16 mouse cellular contexts compared by ENCODE assay signal in the genomic region with DNA sequence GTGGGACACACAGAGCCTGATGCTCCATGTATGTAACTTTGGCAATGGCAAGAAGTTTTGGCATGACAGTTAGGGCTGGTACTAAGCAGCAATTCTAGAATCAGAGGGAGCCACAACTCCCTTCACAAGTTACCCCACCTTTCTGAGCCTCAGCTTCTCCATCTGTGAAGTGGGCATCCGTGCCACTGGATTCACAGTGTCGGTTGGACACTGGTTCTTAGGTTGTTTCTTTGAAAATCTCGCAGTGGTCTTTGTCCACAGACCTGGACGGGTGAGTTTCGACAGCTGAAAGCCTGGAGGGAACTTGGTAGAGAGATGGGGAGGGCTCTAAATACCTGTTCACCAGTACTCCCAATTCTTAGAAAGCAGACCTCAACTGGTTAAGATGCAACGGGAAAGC. TPM values are rescaled to one million over a fixed set of nuclear protein-coding genes. Genes with fewer than 3 reads are reported as not detected.
DNase-seq lines count a peak whose midpoint lies in the region; ATAC-seq and TF ChIP-seq lines count a peak whose summit lies in the region.
"Had no signal": no experiment of that assay in that cellular context is flagged by ENCODE, and none has a peak within 500 bp of the region (broad histone marks: within the 10 kb centered on the region; RNA-seq: fewer than 3 reads in every experiment).

No protein-coding gene starts in this region.

- no peak for TF ChIP-seq CTCF in heart, adult 2 months (IDR thresholded peaks at IDR 0.05)
- TF ChIP-seq CTCF in intestine, postnatal 0 days (IDR thresholded peaks at IDR 0.05; ENCODE audit: low read depth), result no peak
- TF ChIP-seq CTCF in embryonic fibroblast, embryonic 13.5 days (IDR thresholded peaks at IDR 0.05; ENCODE audit: borderline replicate concordance, insufficient read depth, low read length), result no peak

- intact Hi-C loops in heart, adult 2 months (cut with DNase I), result loop anchor here (5.0 kb wide), 1 partner anchor 107 kb away; no protein-coding TSS in a partner anchor
- intact Hi-C loops in heart, postnatal 10 days (cut with DNase I), result no loop called here

- TF ChIP-seq POLR2A in heart, adult 2 months (IDR thresholded peaks at IDR 0.05; ENCODE audit: insufficient read depth, low read depth, low read length), result no peak
- TF ChIP-seq POLR2A in embryonic fibroblast, embryonic 13.5 days (IDR thresholded peaks at IDR 0.05; ENCODE audit: low read depth, low read length), result no peak

- H3K9me3 ChIP-seq in intestine, embryonic 15.5 days, result no peaks in the 10 kb centered on the region
- H3K9me3 ChIP-seq in intestine, postnatal 0 days (ENCODE audit: control insufficient read depth), result no peaks in the 10 kb centered on the region
- H3K9me3 ChIP-seq in stomach, embryonic 14.5 days (ENCODE audit: control insufficient read depth, low read depth, low read length), result no peaks in the 10 kb centered on the region
- H3K9me3 ChIP-seq: liver, embryonic 15.5 days; midbrain, embryonic 15.5 days had no signal

- DNase-seq in heart, adult 2 months, result no peak
- no peak for DNase-seq in heart, postnatal 10 days
- no peak for DNase-seq in retina, postnatal 1 day
- DNase-seq in embryo, embryonic 11 days, result no peak
- DNase-seq: cerebellum, postnatal 14 days; kidney, postnatal 10 days had no signal

- H3K79me2 ChIP-seq in heart, adult 2 months (replicated peaks; ENCODE audit: control insufficient read depth, insufficient read depth, low read length), result no peaks in the 10 kb centered on the region

- peaks cover 6% of the 10 kb centered on the region for H3K4me1 ChIP-seq in heart, adult 2 months (ENCODE audit: control insufficient read depth, insufficient read depth, low read length)
- peaks cover 2% of the 10 kb centered on the region; the same call in 1 of the 2 replicates for H3K4me1 ChIP-seq in intestine, embryonic 15.5 days (replicated peaks)
- H3K4me1 ChIP-seq in intestine, postnatal 0 days (replicated peaks; ENCODE audit: control insufficient read depth, insufficient read depth, low read length), result no peaks in the 10 kb centered on the region
- H3K4me1 ChIP-seq in embryonic fibroblast, embryonic 13.5 days (ENCODE audit: control insufficient read depth, insufficient read depth, low read length), result peaks cover 25% of the 10 kb centered on the region
- H3K4me1 ChIP-seq in stomach, embryonic 14.5 days (ENCODE audit: control insufficient read depth, insufficient read depth, low read length), result peaks cover 25% of the 10 kb centered on the region
- H3K4me1 ChIP-seq: midbrain, embryonic 15.5 days had no signal

- H3K36me3 ChIP-seq in heart, adult 2 months (ENCODE audit: control insufficient read depth, insufficient read depth, low read length), result peaks cover 21% of the 10 kb centered on the region
- H3K36me3 ChIP-seq in intestine, embryonic 15.5 days, result 0 out of 2 replicates have a peak, but pooled peaks cover 5% of the 10 kb centered on the region
- no peaks in the 10 kb centered on the region; the same call in none of the 2 replicates for H3K36me3 ChIP-seq in intestine, postnatal 0 days (ENCODE audit: control insufficient read depth, insufficient read depth)
- H3K36me3 ChIP-seq in stomach, embryonic 14.5 days (ENCODE audit: control insufficient read depth, insufficient read depth, low read length), result peaks cover 19% of the 10 kb centered on the region
- H3K36me3 ChIP-seq: midbrain, embryonic 15.5 days had no signal

- peak overlapping the region; percentile 45 for H3K27ac ChIP-seq in heart, adult 2 months
- peak overlapping the region; percentile 51; the same call in 1 of the 2 replicates for H3K27ac ChIP-seq in intestine, embryonic 15.5 days
- H3K27ac ChIP-seq in intestine, postnatal 0 days (ENCODE audit: low read depth, low read length), result no peak overlapping the region
- H3K27ac ChIP-seq in embryonic fibroblast, embryonic 13.5 days (ENCODE audit: insufficient read depth, low read length), result peak overlapping the region; percentile 98
- peak overlapping the region; percentile 39; the same call in 1 of the 2 replicates for H3K27ac ChIP-seq in stomach, embryonic 14.5 days (ENCODE audit: low read length)
- H3K27ac ChIP-seq: left cerebral cortex, adult 2 months; liver, embryonic 15.5 days; midbrain, embryonic 15.5 days had no signal

- no peaks in the 10 kb centered on the region for H3K27me3 ChIP-seq in heart, adult 2 months (ENCODE audit: control insufficient read depth, insufficient read depth, low read length)
- no peaks in the 10 kb centered on the region for H3K27me3 ChIP-seq in intestine, embryonic 15.5 days (replicated peaks)
- no peaks in the 10 kb centered on the region for H3K27me3 ChIP-seq in intestine, postnatal 0 days (replicated peaks; ENCODE audit: control insufficient read depth, insufficient read depth, low read length)
- H3K27me3 ChIP-seq in stomach, embryonic 14.5 days (ENCODE audit: control insufficient read depth, insufficient read depth, low read length), result no peaks in the 10 kb centered on the region
- H3K27me3 ChIP-seq: liver, embryonic 15.5 days; midbrain, embryonic 15.5 days had no signal

- WGBS in heart, adult 2 months, result 92% methylated on average over 6 of the region's 6 CpGs
- WGBS in intestine, embryonic 15.5 days, result 88% methylated on average over 6 of the region's 6 CpGs
- 91% methylated on average over 6 of the region's 6 CpGs for WGBS in intestine, postnatal 0 days
- 90% methylated on average over 6 of the region's 6 CpGs for WGBS in stomach, embryonic 14.5 days

- no peak overlapping the region for H3K4me3 ChIP-seq in heart, adult 2 months
- H3K4me3 ChIP-seq in intestine, embryonic 15.5 days (replicated peaks), result no peak overlapping the region
- no peak overlapping the region for H3K4me3 ChIP-seq in intestine, postnatal 0 days (ENCODE audit: low read depth, low read length)
- H3K4me3 ChIP-seq in embryonic fibroblast, embryonic 13.5 days (ENCODE audit: insufficient read depth, low read length), result no peak overlapping the region
- no peak overlapping the region for H3K4me3 ChIP-seq in stomach, embryonic 14.5 days (ENCODE audit: low read depth, low read length)
- H3K4me3 ChIP-seq: left cerebral cortex, adult 2 months; liver, embryonic 15.5 days; midbrain, embryonic 15.5 days had no signal

- H3K9ac ChIP-seq in heart, adult 2 months (ENCODE audit: low read depth, low read length), result no peak overlapping the region
- no peak overlapping the region for H3K9ac ChIP-seq in intestine, embryonic 15.5 days
- no peak overlapping the region for H3K9ac ChIP-seq in intestine, postnatal 0 days (ENCODE audit: low read depth, low read length)
- no peak overlapping the region for H3K9ac ChIP-seq in stomach, embryonic 14.5 days (replicated peaks; ENCODE audit: low read depth, low read length)
- H3K9ac ChIP-seq: liver, embryonic 15.5 days; midbrain, embryonic 15.5 days had no signal

- no peak for ATAC-seq in intestine, embryonic 15.5 days
- no peak for ATAC-seq in intestine, postnatal 0 days
- ATAC-seq in stomach, embryonic 14.5 days (ENCODE audit: insufficient number of reproducible peaks, insufficient read depth, low FRiP score, low read depth), result no peak
- ATAC-seq: activated CD4-positive, CD25-positive, alpha-beta regulatory T cell, adult 4 months; inflammation-experienced regulatory T-cells, adult 6 months; midbrain, embryonic 15.5 days had no signal

- no peak for TF ChIP-seq EP300 in heart, adult 2 months (IDR thresholded peaks at IDR 0.05; ENCODE audit: insufficient read depth, low read depth, low read length)

- no peak overlapping the region for H3K4me2 ChIP-seq in intestine, embryonic 15.5 days (replicated peaks)
- no peak overlapping the region for H3K4me2 ChIP-seq in intestine, postnatal 0 days (replicated peaks; ENCODE audit: low read depth)
- H3K4me2 ChIP-seq in stomach, embryonic 14.5 days (replicated peaks; ENCODE audit: low read depth, low read length), result no peak overlapping the region
- H3K4me2 ChIP-seq: liver, embryonic 15.5 days; midbrain, embryonic 15.5 days had no signal

RNA-seq across cellular contexts. Expression of a gene that starts 56.7 kb away (rescaled TPM):
- 1 to 10 TPM in 1 of 2 experiments, under 1 TPM in 1; 0.91 to 1.3 TPM for total RNA-seq in heart, adult 2 months (2021)
- polyA plus RNA-seq in heart, adult 2 months (2012; rRNA removed), result 2.3 and 4.4 TPM in 2 replicates
- total RNA-seq in heart, postnatal 10 days (2021), result 10 to 100 TPM; 11.0 to 11.9 TPM
- 46.3 and 52.2 TPM in 2 replicates for polyA plus RNA-seq in intestine, embryonic 15.5 days (2015; fragmentation: Nextera tagmentation; extraction: Ambion mirVana)
- polyA plus RNA-seq in intestine, postnatal 0 days (2015; fragmentation: Nextera tagmentation; extraction: Ambion mirVana), result 19.2 and 20.9 TPM in 2 replicates
- 1.6 TPM in 2 replicates for polyA plus RNA-seq in embryonic fibroblast, embryonic 13.5 days (2011; ENCODE audit: insufficient read length, low read depth, missing spikeins)
- polyA plus RNA-seq in stomach, embryonic 14.5 days (2014; fragmentation: Nextera tagmentation; extraction: Ambion mirVana), result 36.7 and 47.2 TPM in 2 replicates
- total RNA-seq: hematopoietic stem cell, adult 5-6 weeks had no signal
